Mouse (Mus musculus): ENCODE results near the gene Ccdc149. TPM values are rescaled to one million over a fixed set of nuclear protein-coding genes. Genes with fewer than 3 reads are reported as not detected.

The Ccdc149 gene
- polyA plus RNA-seq, 1 experiment, result 0.30 TPM

- DNase-seq, result no peak
- Histone ChIP-seq H3K36me3 (ENCODE audit: control insufficient read depth, insufficient read depth, low read length) (no peaks in the 10 kb centered on the region), H3K27me3 (ENCODE audit: control insufficient read depth, insufficient read depth, low read length) (no peaks in the 10 kb centered on the region), H3K4me3 (ENCODE audit: control insufficient read depth, insufficient read depth, low read length) (no peak overlapping the region), H3K27ac (ENCODE audit: control insufficient read depth, insufficient read depth, low read length) (no peak overlapping the region), H3K4me1 (replicated peaks; ENCODE audit: control insufficient read depth, insufficient read depth, low read length) (no peaks in the 10 kb centered on the region)
- WGBS, result 80% methylated on average over 2 of the region's 2 CpGs
- no peak for TF ChIP-seq CTCF (IDR thresholded peaks at IDR 0.05; ENCODE audit: borderline replicate concordance, control insufficient read depth, extremely low read depth, insufficient read depth, low read length, poor library complexity)
- no peak for TF ChIP-seq POLR2A (IDR thresholded peaks at IDR 0.05; ENCODE audit: control insufficient read depth, extremely low read depth, insufficient read depth, low read length, poor library complexity)
These were observed 119.8 kb downstream of the Ccdc149 start for GRCm38 (mm10) chr5:52351561-52351960.

- H3K27ac ChIP-seq (ENCODE audit: control insufficient read depth, insufficient read depth, low read length), result no peak overlapping the region
- TF ChIP-seq POLR2A (IDR thresholded peaks at IDR 0.05; ENCODE audit: control insufficient read depth, extremely low read depth, insufficient read depth, low read length, poor library complexity) (no peak), CTCF (IDR thresholded peaks at IDR 0.05; ENCODE audit: borderline replicate concordance, control insufficient read depth, extremely low read depth, insufficient read depth, low read length, poor library complexity) (no peak)
- WGBS, result 86% methylated on average over 2 of the region's 2 CpGs
These were observed 120.9 kb downstream of the Ccdc149 start for GRCm38 (mm10) chr5:52350451-52350850.

GRCm38 (mm10) chr5:52346890-52347289, 124.4 kb downstream of the Ccdc149 start:
- DNase-seq, result no peak
- H3K27ac ChIP-seq (ENCODE audit: control insufficient read depth, insufficient read depth, low read length), result no peak overlapping the region
- no peaks in the 10 kb centered on the region for H3K4me1 ChIP-seq (replicated peaks; ENCODE audit: control insufficient read depth, insufficient read depth, low read length)
- H3K4me3 ChIP-seq (ENCODE audit: control insufficient read depth, insufficient read depth, low read length), result no peak overlapping the region
- WGBS, result 79% methylated on average over 2 of the region's 2 CpGs
- no peak for TF ChIP-seq CTCF (IDR thresholded peaks at IDR 0.05; ENCODE audit: borderline replicate concordance, control insufficient read depth, extremely low read depth, insufficient read depth, low read length, poor library complexity)
- TF ChIP-seq POLR2A (IDR thresholded peaks at IDR 0.05; ENCODE audit: control insufficient read depth, extremely low read depth, insufficient read depth, low read length, poor library complexity), result no peak
- H3K27me3 ChIP-seq (ENCODE audit: control insufficient read depth, insufficient read depth, low read length), result no peaks in the 10 kb centered on the region
- no peaks in the 10 kb centered on the region for H3K36me3 ChIP-seq (ENCODE audit: control insufficient read depth, insufficient read depth, low read length)

More at GRCm38 (mm10) chr5:52350451-52350850, 120.9 kb downstream of the Ccdc149 start:
- Histone ChIP-seq H3K4me1 (replicated peaks; ENCODE audit: control insufficient read depth, insufficient read depth, low read length) (no peaks in the 10 kb centered on the region), H3K27me3 (ENCODE audit: control insufficient read depth, insufficient read depth, low read length) (no peaks in the 10 kb centered on the region), H3K36me3 (ENCODE audit: control insufficient read depth, insufficient read depth, low read length) (no peaks in the 10 kb centered on the region), H3K4me3 (ENCODE audit: control insufficient read depth, insufficient read depth, low read length) (no peak overlapping the region)
- DNase-seq, result no peak

GRCm38 (mm10) chr5:52339134-52339533, 132.2 kb downstream of the Ccdc149 start:
- Histone ChIP-seq H3K27ac (ENCODE audit: control insufficient read depth, insufficient read depth, low read length) (no peak overlapping the region), H3K4me3 (ENCODE audit: control insufficient read depth, insufficient read depth, low read length) (no peak overlapping the region), H3K4me1 (replicated peaks; ENCODE audit: control insufficient read depth, insufficient read depth, low read length) (no peaks in the 10 kb centered on the region), H3K27me3 (ENCODE audit: control insufficient read depth, insufficient read depth, low read length) (no peaks in the 10 kb centered on the region), H3K36me3 (ENCODE audit: control insufficient read depth, insufficient read depth, low read length) (no peaks in the 10 kb centered on the region)
- no peak for TF ChIP-seq POLR2A (IDR thresholded peaks at IDR 0.05; ENCODE audit: control insufficient read depth, extremely low read depth, insufficient read depth, low read length, poor library complexity)
- no peak for TF ChIP-seq CTCF (IDR thresholded peaks at IDR 0.05; ENCODE audit: borderline replicate concordance, control insufficient read depth, extremely low read depth, insufficient read depth, low read length, poor library complexity)
- whole genome bisulfite sequencing, result 89% methylated on average over 2 of the region's 2 CpGs
- DNase-seq, result no peak

- 79% methylated on average over 3 of the region's 3 CpGs for WGBS
- DNase-seq, result no peak
- no peak overlapping the region for H3K27ac ChIP-seq (ENCODE audit: control insufficient read depth, insufficient read depth, low read length)
- H3K4me1 ChIP-seq (replicated peaks; ENCODE audit: control insufficient read depth, insufficient read depth, low read length), result 0 out of 2 replicates have a peak, but pooled peaks cover 5% of the 10 kb centered on the region
- H3K4me3 ChIP-seq (ENCODE audit: control insufficient read depth, insufficient read depth, low read length), result no peak overlapping the region
- H3K27me3 ChIP-seq (ENCODE audit: control insufficient read depth, insufficient read depth, low read length), result no peaks in the 10 kb centered on the region
- no peaks in the 10 kb centered on the region for H3K36me3 ChIP-seq (ENCODE audit: control insufficient read depth, insufficient read depth, low read length)
- TF ChIP-seq POLR2A (IDR thresholded peaks at IDR 0.05; ENCODE audit: control insufficient read depth, extremely low read depth, insufficient read depth, low read length, poor library complexity) (no peak), CTCF (IDR thresholded peaks at IDR 0.05; ENCODE audit: borderline replicate concordance, control insufficient read depth, extremely low read depth, insufficient read depth, low read length, poor library complexity) (no peak)
These were observed 135.7 kb downstream of the Ccdc149 start for GRCm38 (mm10) chr5:52335590-52335989.

- TF ChIP-seq CTCF (IDR thresholded peaks at IDR 0.05; ENCODE audit: borderline replicate concordance, control insufficient read depth, extremely low read depth, insufficient read depth, low read length, poor library complexity) (no peak), POLR2A (IDR thresholded peaks at IDR 0.05; ENCODE audit: control insufficient read depth, extremely low read depth, insufficient read depth, low read length, poor library complexity) (no peak)
These were observed 139.2 kb downstream of the Ccdc149 start for GRCm38 (mm10) chr5:52332120-52332519.

More at GRCm38 (mm10) chr5:52332120-52332519, 139.2 kb downstream of the Ccdc149 start:
- Histone ChIP-seq H3K36me3 (ENCODE audit: control insufficient read depth, insufficient read depth, low read length) (no peaks in the 10 kb centered on the region), H3K4me1 (replicated peaks; ENCODE audit: control insufficient read depth, insufficient read depth, low read length) (0 out of 2 replicates have a peak, but pooled peaks cover 5% of the 10 kb centered on the region), H3K4me3 (ENCODE audit: control insufficient read depth, insufficient read depth, low read length) (no peak overlapping the region), H3K27me3 (ENCODE audit: control insufficient read depth, insufficient read depth, low read length) (no peaks in the 10 kb centered on the region), H3K27ac (ENCODE audit: control insufficient read depth, insufficient read depth, low read length) (no peak overlapping the region)
- WGBS, result 55% methylated on average over 8 of the region's 8 CpGs
- no peak for DNase-seq

Other genes with a start within 250 kb of the Ccdc149 start
- gene Sod3, start 107.7 kb downstream of the Ccdc149 start, polyA plus RNA-seq (2012; rRNA removed), result 19.6 and 21.1 TPM in 2 replicates
- 0.38 and 0.85 TPM in 2 replicates for gene Lgi2, start 94.9 kb upstream of the Ccdc149 start, polyA plus RNA-seq (2012; rRNA removed)
- 5.4 and 5.5 TPM in 2 replicates for gene Sepsecs, start 198.2 kb upstream of the Ccdc149 start, polyA plus RNA-seq (2012; rRNA removed)

Measured in thymus, adult 2 months (tissue).